Mouse (Mus musculus) stomach, embryonic 16.5 days (tissue): ENCODE measurements around the gene Dll1. TPM values are rescaled to one million over a fixed set of nuclear protein-coding genes. Genes with fewer than 3 reads are reported as not detected.
A peak's percentile ranks its signal among the peaks of the same experiment; 100 is the strongest.

Experiments used
- ATAC-seq: fragments of 200-750 bp; cut with Nextera tagmentation; 2 replicates; pipeline ENCODE4 v1.8.0; 2017; ENCODE audit warnings: moderate number of reproducible peaks, moderate TSS enrichment; ENCODE audit not compliant: insufficient read depth, low FRiP score
- H3K27ac ChIP-seq: fragments of 300-500 bp; sonication (generic); 2 replicates; pipeline ENCODE4 v1.5.1; 2014; ENCODE audit warnings: low read length
- H3K27me3 ChIP-seq: fragments of 300-500 bp; sonication (generic); 2 replicates; pipeline ENCODE4 v1.6.1; 2014; ENCODE audit warnings: low read length, control low read depth, mixed read lengths; ENCODE audit not compliant: control insufficient read depth, insufficient read depth
- H3K36me3 ChIP-seq: fragments of 300-500 bp; sonication (generic); 2 replicates; pipeline ENCODE4 v1.6.1; 2014; ENCODE audit warnings: low read length; ENCODE audit not compliant: control insufficient read depth, insufficient read depth
- H3K4me1 ChIP-seq: fragments of 300-500 bp; sonication (generic); 2 replicates; pipeline ENCODE4 v1.6.1; 2014; ENCODE audit warnings: low read length, control low read depth, mixed read lengths; ENCODE audit not compliant: control insufficient read depth, insufficient read depth
- H3K4me2 ChIP-seq: fragments of 300-500 bp; sonication (generic); 2 replicates; pipeline ENCODE4 v1.6.1; 2014; ENCODE audit warnings: low read depth, low read length, mixed read lengths
- H3K4me3 ChIP-seq: fragments of 300-500 bp; sonication (generic); replicated peaks from 2 replicates; pipeline ENCODE4 v1.5.1; 2014; ENCODE audit warnings: mild to moderate bottlenecking, low read length
- H3K9ac ChIP-seq: fragments of 300-500 bp; sonication (generic); 2 replicates; pipeline ENCODE4 v1.6.1; 2014; ENCODE audit warnings: low read length
- H3K9me3 ChIP-seq: fragments of 300-500 bp; sonication (generic); replicated peaks from 2 replicates; pipeline ENCODE4 v1.6.1; 2016; ENCODE audit warnings: low read length, control low read depth; ENCODE audit not compliant: control insufficient read depth
- WGBS: fragments of 180-500 bp; shearing (Covaris S2); extraction: QIAGEN DNeasy Blood & Tissue Kit; methylation state at CpG from one replicate; pipeline ENCODE4 v1.1.7; 2014; 5-methylcytosine and 5-hydroxymethylcytosine counted together
- polyA plus RNA-seq: library from polyadenylated mRNA; unstranded; fragments of >200 nt; fragmentation: Nextera tagmentation; extraction: Ambion mirVana; gene quantifications from 2 replicates; pipeline ENCODE4 v1.2.1, GENCODE M21; 2015

Gene Dll1
- polyA plus RNA-seq, 1 experiment from 2014 or later = 13.6 TPM

GRCm38 (mm10) chr17:15409261-15409660 lies 32.6 kb upstream of the Dll1 start:
- no peak overlapping the region for H3K4me3 ChIP-seq
- H3K9ac ChIP-seq = no peak overlapping the region
- ATAC-seq = no peak
- H3K36me3 ChIP-seq = peaks cover 16% of the 10 kb centered on the region
- H3K27me3 ChIP-seq = no peaks in the 10 kb centered on the region
- H3K4me1 ChIP-seq = no peaks in the 10 kb centered on the region
- no peaks in the 10 kb centered on the region for H3K9me3 ChIP-seq
- WGBS = 87% methylated on average over 10 of the region's 10 CpGs
- no peak overlapping the region for H3K4me2 ChIP-seq
- no peak overlapping the region for H3K27ac ChIP-seq

DNA sequence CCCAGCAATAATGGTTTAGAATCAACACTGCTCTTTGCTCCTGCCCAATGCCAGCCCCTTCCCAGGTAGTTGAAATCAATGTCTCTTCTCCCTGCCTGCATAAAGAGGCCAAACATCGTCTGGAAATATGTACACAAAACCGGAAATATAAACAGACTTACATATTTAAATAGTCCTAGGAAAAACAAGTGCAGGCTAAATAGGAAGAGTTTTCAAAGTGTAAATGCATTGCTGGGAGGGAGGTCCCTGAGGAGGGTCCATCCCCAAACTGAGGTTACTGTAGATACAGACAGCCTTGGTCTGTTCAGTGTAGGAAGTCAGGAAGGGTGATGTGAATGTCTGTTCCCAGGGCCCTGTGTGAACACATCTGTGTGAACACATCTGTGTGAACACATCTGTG lies 29.9 kb upstream of the Dll1 start:
- WGBS = 72% methylated on average over 2 of the region's 2 CpGs
- H3K4me1 ChIP-seq = no peaks in the 10 kb centered on the region
- H3K27me3 ChIP-seq = no peaks in the 10 kb centered on the region
- ATAC-seq = no peak
- no peak overlapping the region for H3K4me2 ChIP-seq
- H3K4me3 ChIP-seq = no peak overlapping the region
- peaks cover 27% of the 10 kb centered on the region for H3K36me3 ChIP-seq
- no peaks in the 10 kb centered on the region for H3K9me3 ChIP-seq
- no peak overlapping the region for H3K27ac ChIP-seq
- no peak overlapping the region for H3K9ac ChIP-seq

GRCm38 (mm10) chr17:15401716-15402115 lies 25.0 kb upstream of the Dll1 start:
- H3K27me3 ChIP-seq = no peaks in the 10 kb centered on the region
- H3K4me2 ChIP-seq = no peak overlapping the region
- peaks cover 18% of the 10 kb centered on the region for H3K36me3 ChIP-seq
- no peak for ATAC-seq
- H3K9me3 ChIP-seq = no peaks in the 10 kb centered on the region
- peaks cover 8% of the 10 kb centered on the region for H3K4me1 ChIP-seq
- H3K9ac ChIP-seq = no peak overlapping the region
- WGBS = 97% methylated on average over 17 of the region's 17 CpGs
- H3K27ac ChIP-seq = no peak overlapping the region
- H3K4me3 ChIP-seq = no peak overlapping the region

DNA sequence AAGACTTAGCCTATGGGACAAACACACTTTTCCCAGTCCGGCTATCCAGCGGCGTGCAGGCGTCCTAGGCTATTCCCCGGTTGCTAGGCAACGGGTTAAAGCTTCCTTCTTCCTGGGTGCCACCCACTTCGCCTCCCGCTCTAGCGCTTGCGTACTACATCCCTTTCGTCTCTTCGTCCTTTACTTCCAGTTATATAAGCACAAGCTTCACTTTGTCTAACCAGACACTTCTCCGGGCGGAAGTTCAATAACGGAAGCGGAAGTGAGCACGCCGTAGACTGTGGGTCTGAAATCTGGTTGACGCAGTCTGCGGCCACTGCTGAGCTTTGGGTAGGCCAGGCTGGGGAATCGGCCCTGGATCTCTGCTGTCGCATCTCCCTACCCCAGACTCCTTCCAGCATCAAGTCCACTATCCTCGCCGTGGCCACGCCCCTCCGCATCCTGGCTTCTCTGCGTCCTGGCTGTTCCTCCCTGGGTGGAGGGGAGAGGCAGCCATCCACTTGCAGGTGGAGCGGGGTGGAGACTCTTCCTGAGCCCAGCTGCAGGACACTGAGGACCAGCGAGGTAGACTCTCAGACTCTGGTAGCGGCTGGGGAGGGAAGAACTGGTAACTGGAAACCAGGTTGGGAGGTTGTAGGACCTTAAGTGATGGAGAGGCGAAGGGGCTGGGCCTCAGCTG lies 19.5 kb upstream of the Dll1 start, which contains the start of gene Fam120b:
Gene Fam120b, plus strand, starts transcription at position 206 of the 679 bp plus-strand sequence.
- ATAC-seq = peak; percentile 97
- Histone ChIP-seq H3K27me3 (no peaks in the 10 kb centered on the region), H3K27ac (peak within 1 kb of the TSS; percentile 59), H3K4me3 (peak within 1 kb of the TSS; percentile 56), H3K36me3 (no peaks in the 10 kb centered on the region), H3K9me3 (no peaks in the 10 kb centered on the region), H3K4me1 (peaks cover 12% of the 10 kb centered on the region), H3K4me2 (peak within 1 kb of the TSS; percentile 76), H3K9ac (peak within 1 kb of the TSS; percentile 74)
- under 1% methylated on average over 31 of the region's 31 CpGs for WGBS

GRCm38 (mm10) chr17:15389356-15389755 lies 12.7 kb upstream of the Dll1 start:
- no peaks in the 10 kb centered on the region for H3K36me3 ChIP-seq
- ATAC-seq = peak; percentile 93; the same call in 1 of the 2 replicates
- H3K9me3 ChIP-seq = no peaks in the 10 kb centered on the region
- 57% methylated on average over 8 of the region's 8 CpGs for WGBS
- no peak overlapping the region for H3K9ac ChIP-seq
- no peaks in the 10 kb centered on the region for H3K27me3 ChIP-seq
- H3K27ac ChIP-seq = no peak overlapping the region
- H3K4me1 ChIP-seq = no peaks in the 10 kb centered on the region; the same call in 1 of the 2 replicates
- no peak overlapping the region for H3K4me2 ChIP-seq
- no peak overlapping the region for H3K4me3 ChIP-seq

- peak; percentile 37; the same call in 1 of the 2 replicates for ATAC-seq
Measured at GRCm38 (mm10) chr17:15388892-15389291, 12.2 kb upstream of the Dll1 start.

DNA sequence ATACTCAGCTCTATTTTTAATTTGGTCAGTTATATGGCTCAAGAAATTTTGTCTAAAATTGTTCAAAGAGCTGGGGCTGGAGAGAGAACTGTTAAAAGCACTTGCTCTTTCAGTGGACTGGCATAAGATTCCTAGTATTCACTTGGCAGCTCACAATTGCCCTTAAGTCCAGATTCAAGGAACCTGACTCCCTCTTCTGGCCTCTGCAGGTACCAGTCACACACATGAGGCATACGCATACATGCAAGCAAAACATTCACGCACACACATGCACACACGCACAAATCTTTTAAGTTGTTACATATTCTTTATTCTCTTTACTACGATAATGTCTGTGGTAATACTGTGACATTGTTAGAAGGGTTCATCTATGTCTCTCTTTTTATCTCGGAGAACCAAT lies 6.7 kb upstream of the Dll1 start:
- Histone ChIP-seq H3K27me3 (peaks cover 20% of the 10 kb centered on the region), H3K27ac (no peak overlapping the region), H3K4me1 (peaks cover 15% of the 10 kb centered on the region), H3K4me2 (no peak overlapping the region), H3K36me3 (no peaks in the 10 kb centered on the region), H3K4me3 (no peak overlapping the region), H3K9me3 (no peaks in the 10 kb centered on the region), H3K9ac (no peak overlapping the region)
- WGBS = 93% methylated on average over 5 of the region's 5 CpGs
- ATAC-seq = no peak

More at GRCm38 (mm10) chr17:15388892-15389291, 12.2 kb upstream of the Dll1 start:
- Histone ChIP-seq H3K4me3 (no peak overlapping the region), H3K36me3 (no peaks in the 10 kb centered on the region), H3K4me1 (no peaks in the 10 kb centered on the region; the same call in 1 of the 2 replicates), H3K27ac (peak overlapping the region; percentile 64; the same call in 1 of the 2 replicates), H3K27me3 (no peaks in the 10 kb centered on the region), H3K9me3 (no peaks in the 10 kb centered on the region), H3K9ac (no peak overlapping the region), H3K4me2 (no peak overlapping the region)
- WGBS = 59% methylated on average over 4 of the region's 4 CpGs

DNA sequence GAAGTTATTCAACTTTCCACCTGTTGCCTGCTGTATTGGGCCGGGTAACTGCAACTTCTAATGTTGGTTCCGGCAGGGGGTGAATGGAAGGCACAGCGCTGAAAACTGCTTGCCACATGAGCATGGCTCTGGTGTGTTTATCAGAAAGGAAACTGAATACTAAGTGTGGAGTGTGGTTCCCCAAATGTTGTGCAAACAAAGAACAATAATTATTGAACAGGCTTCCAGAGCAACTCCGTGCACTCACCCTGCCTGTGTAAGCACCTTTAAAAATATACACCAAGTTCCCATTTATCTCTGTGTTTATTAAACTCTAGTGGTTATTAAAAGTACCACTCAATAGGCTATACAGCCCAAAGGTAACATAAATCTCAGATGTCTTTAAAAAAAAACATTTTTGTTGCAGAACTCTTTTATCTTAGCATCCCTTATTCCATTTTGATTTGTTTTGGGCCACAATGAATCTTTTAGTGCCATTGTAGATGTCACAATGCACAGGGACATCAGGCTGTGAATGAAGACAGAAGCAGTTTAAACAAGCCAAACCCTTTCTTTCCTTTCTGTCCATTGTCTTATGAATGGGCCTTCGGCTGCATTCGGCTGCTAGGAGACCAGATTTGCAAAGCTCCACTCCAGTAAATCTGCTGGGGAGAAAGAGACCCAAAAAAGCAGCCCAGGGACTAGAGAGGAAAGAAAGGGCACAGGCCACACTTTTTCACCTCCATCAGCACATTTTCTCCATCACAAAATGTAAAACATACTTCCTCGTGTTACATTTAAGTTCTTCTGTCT lies 5.4 kb upstream of the Dll1 start:
- Histone ChIP-seq H3K4me2 (no peak overlapping the region), H3K9me3 (no peaks in the 10 kb centered on the region), H3K4me3 (no peak overlapping the region), H3K27me3 (peaks cover 20% of the 10 kb centered on the region), H3K4me1 (peaks cover 16% of the 10 kb centered on the region), H3K9ac (no peak overlapping the region), H3K27ac (no peak overlapping the region), H3K36me3 (no peaks in the 10 kb centered on the region)
- 45% methylated on average over 7 of the region's 7 CpGs for WGBS
- no peak for ATAC-seq
